Mouse (Mus musculus) neural tube, embryonic 14.5 days (tissue): ENCODE measurements around the gene Rbms2. TPM values are rescaled to one million over a fixed set of nuclear protein-coding genes. Genes with fewer than 3 reads are reported as not detected.
"Not testable (repeated sequence)": the region's sequence is repeated elsewhere in the genome, so short reads cannot be mapped to it uniquely, and the experiment has no call there.

Source experiments
- ATAC-seq: fragments of 200-750 bp; cut with Nextera tagmentation; 2 replicates; pipeline ENCODE4 v1.8.0; 2017; ENCODE audit warnings: low read depth, mild to moderate bottlenecking, moderate TSS enrichment, moderate library complexity
- H3K27ac ChIP-seq: fragments of 300-500 bp; sonication (generic); 2 replicates; pipeline ENCODE4 v1.5.1; 2014; ENCODE audit warnings: low read depth, mild to moderate bottlenecking, control low read depth, low read length, moderate library complexity, mixed read lengths
- H3K27me3 ChIP-seq: fragments of 300-500 bp; sonication (generic); 2 replicates; pipeline ENCODE4 v1.6.1; 2014; ENCODE audit warnings: low read length; ENCODE audit not compliant: control insufficient read depth, insufficient read depth
- H3K36me3 ChIP-seq: fragments of 300-500 bp; sonication (generic); 2 replicates; pipeline ENCODE4 v1.6.1; 2014; ENCODE audit warnings: low read length, mixed read lengths; ENCODE audit not compliant: control insufficient read depth, insufficient read depth
- H3K4me1 ChIP-seq: fragments of 300-500 bp; sonication (generic); 2 replicates; pipeline ENCODE4 v1.6.1; 2014; ENCODE audit warnings: low read length; ENCODE audit not compliant: control insufficient read depth, insufficient read depth
- H3K4me2 ChIP-seq: fragments of 300-500 bp; sonication (generic); 2 replicates; pipeline ENCODE4 v1.6.1; 2014; ENCODE audit warnings: mild to moderate bottlenecking, low read depth, low read length, control low read depth
- H3K4me3 ChIP-seq: fragments of 300-500 bp; sonication (generic); 2 replicates; pipeline ENCODE4 v1.5.1; 2014; ENCODE audit warnings: low read depth, low read length, control low read depth, mixed read lengths
- H3K9ac ChIP-seq: fragments of 300-500 bp; sonication (generic); replicated peaks from 2 replicates; pipeline ENCODE4 v1.6.1; 2014; ENCODE audit warnings: low read depth, mild to moderate bottlenecking, control low read depth, low read length, mixed read lengths
- H3K9me3 ChIP-seq: fragments of 300-500 bp; sonication (generic); 2 replicates; pipeline ENCODE4 v1.6.1; 2016; ENCODE audit warnings: low read length; ENCODE audit not compliant: control insufficient read depth
- WGBS: fragments of 180-500 bp; shearing (Covaris S2); extraction: QIAGEN DNeasy Blood & Tissue Kit; methylation state at CpG from one replicate; pipeline ENCODE4 v1.1.7; 2014; 5-methylcytosine and 5-hydroxymethylcytosine counted together
- polyA plus RNA-seq: library from polyadenylated mRNA; unstranded; fragments of >200 nt; fragmentation: Nextera tagmentation; extraction: Ambion mirVana; gene quantifications from 2 replicates; pipeline ENCODE4 v1.2.1, GENCODE M21; 2014

Gene Rbms2
- polyA plus RNA-seq = 4.7 and 7.6 TPM in 2 replicates

- Histone ChIP-seq H3K27me3 (no peaks in the 10 kb centered on the region), H3K4me3 (no peak within 1 kb of the TSS), H3K4me2 (peak within 1 kb of the TSS; percentile 12; the same call in 1 of the 2 replicates), H3K9ac (no peak within 1 kb of the TSS), H3K9me3 (no peaks in the 10 kb centered on the region), H3K27ac (no peak within 1 kb of the TSS), H3K36me3 (no peaks in the 10 kb centered on the region), H3K4me1 (peaks cover 7% of the 10 kb centered on the region; the same call in 1 of the 2 replicates)
- 6% methylated on average over 6 of the region's 6 CpGs for WGBS
- ATAC-seq = no peak
Measured at GRCm38 (mm10) chr10:128179989-128180388, at the start of gene Rbms2. Gene Rbms2, minus strand, starts transcription at chr10:128180297.

GRCm38 (mm10) chr10:128228009-128228408 lies 47.9 kb upstream of the Rbms2 start:
- H3K27ac ChIP-seq = no peak overlapping the region
- no peaks in the 10 kb centered on the region for H3K36me3 ChIP-seq
- H3K27me3 ChIP-seq = no peaks in the 10 kb centered on the region
- H3K4me2 ChIP-seq = no peak overlapping the region
- ATAC-seq = no peak
- WGBS = 95% methylated on average over 8 of the region's 8 CpGs
- H3K9ac ChIP-seq = no peak overlapping the region
- no peaks in the 10 kb centered on the region for H3K9me3 ChIP-seq
- H3K4me3 ChIP-seq = no peak overlapping the region
- 0 out of 2 replicates have a peak, but pooled peaks cover 3% of the 10 kb centered on the region for H3K4me1 ChIP-seq

GRCm38 (mm10) chr10:128227592-128227991 lies 47.5 kb upstream of the Rbms2 start:
- Histone ChIP-seq H3K9me3 (no peaks in the 10 kb centered on the region), H3K4me1 (no peaks in the 10 kb centered on the region), H3K9ac (no peak overlapping the region), H3K4me2 (no peak overlapping the region), H3K4me3 (no peak overlapping the region), H3K27me3 (no peaks in the 10 kb centered on the region), H3K27ac (no peak overlapping the region), H3K36me3 (no peaks in the 10 kb centered on the region)
- WGBS = 85% methylated on average over 9 of the region's 9 CpGs
- ATAC-seq = no peak

- Histone ChIP-seq H3K4me2 (no peak within 1 kb of the TSS), H3K4me1 (no peaks in the 10 kb centered on the region), H3K9me3 (no peaks in the 10 kb centered on the region), H3K36me3 (no peaks in the 10 kb centered on the region), H3K9ac (no peak within 1 kb of the TSS), H3K4me3 (no peak within 1 kb of the TSS), H3K27ac (no peak within 1 kb of the TSS), H3K27me3 (no peaks in the 10 kb centered on the region)
- no peak for ATAC-seq
- 44% methylated on average over 4 of the region's 4 CpGs for WGBS
Measured at GRCm38 (mm10) chr10:128225538-128225937, 45.4 kb upstream of the Rbms2 start, which contains the start of gene Mip. Gene Mip, plus strand, starts transcription at chr10:128225838.

GRCm38 (mm10) chr10:128225064-128225463 lies 45.0 kb upstream of the Rbms2 start:
- Histone ChIP-seq H3K9ac (no peak overlapping the region), H3K4me3 (no peak overlapping the region), H3K27ac (no peak overlapping the region), H3K4me1 (no peaks in the 10 kb centered on the region), H3K4me2 (no peak overlapping the region), H3K9me3 (no peaks in the 10 kb centered on the region), H3K27me3 (no peaks in the 10 kb centered on the region), H3K36me3 (no peaks in the 10 kb centered on the region)
- WGBS = 65% methylated on average over 5 of the region's 5 CpGs
- no peak for ATAC-seq

- H3K4me3 ChIP-seq = no peak overlapping the region
- H3K27ac ChIP-seq = no peak overlapping the region
- H3K9ac ChIP-seq = no peak overlapping the region
- H3K4me1 ChIP-seq = no peaks in the 10 kb centered on the region
- H3K36me3 ChIP-seq = no peaks in the 10 kb centered on the region
- H3K27me3 ChIP-seq = no peaks in the 10 kb centered on the region
- no peaks in the 10 kb centered on the region for H3K9me3 ChIP-seq
- no peak for ATAC-seq
- 67% methylated on average over 16 of the region's 16 CpGs for WGBS
- H3K4me2 ChIP-seq = no peak overlapping the region
Measured at GRCm38 (mm10) chr10:128221533-128222286, 41.6 kb upstream of the Rbms2 start.

- Histone ChIP-seq H3K4me2 (no peak overlapping the region), H3K4me1 (no peaks in the 10 kb centered on the region), H3K9ac (no peak overlapping the region), H3K9me3 (no peaks in the 10 kb centered on the region), H3K36me3 (no peaks in the 10 kb centered on the region), H3K27ac (no peak overlapping the region), H3K27me3 (no peaks in the 10 kb centered on the region), H3K4me3 (no peak overlapping the region)
- 95% methylated on average over 18 of the region's 18 CpGs for WGBS
- no peak for ATAC-seq
Measured at GRCm38 (mm10) chr10:128218387-128219117, 38.5 kb upstream of the Rbms2 start.

GRCm38 (mm10) chr10:128214981-128215380 lies 34.9 kb upstream of the Rbms2 start:
- peaks cover 12% of the 10 kb centered on the region; the same call in 1 of the 2 replicates for H3K4me1 ChIP-seq
- WGBS = 80% methylated on average over 5 of the region's 5 CpGs
- no peaks in the 10 kb centered on the region for H3K9me3 ChIP-seq
- H3K36me3 ChIP-seq = no peaks in the 10 kb centered on the region
- no peak overlapping the region for H3K27ac ChIP-seq
- no peak overlapping the region for H3K4me3 ChIP-seq
- H3K4me2 ChIP-seq = no peak overlapping the region
- H3K9ac ChIP-seq = no peak overlapping the region
- ATAC-seq = no peak
- H3K27me3 ChIP-seq = no peaks in the 10 kb centered on the region

GRCm38 (mm10) chr10:128214112-128214511 lies 34.0 kb upstream of the Rbms2 start:
- not testable (repeated sequence) for H3K27ac ChIP-seq, H3K36me3 ChIP-seq, ATAC-seq, H3K4me2 ChIP-seq, H3K9ac ChIP-seq, H3K4me3 ChIP-seq, H3K9me3 ChIP-seq, H3K27me3 ChIP-seq
- 92% methylated on average over 4 of the region's 4 CpGs for WGBS
- peaks cover 12% of the 10 kb centered on the region; the same call in 1 of the 2 replicates for H3K4me1 ChIP-seq
